Mouse (Mus musculus): Measurements from ENCODE around the gene Gfra1. TPM values are rescaled to one million over a fixed set of nuclear protein-coding genes. Genes with fewer than 3 reads are reported as not detected.

The Gfra1 gene
- polyA plus RNA-seq, 1 experiment = 0.09 TPM

GRCm38 (mm10) chr19:58442785-58443732 lies 12.7 kb downstream of the Gfra1 start:
- Histone ChIP-seq H3K4me3 (ENCODE audit: extremely low read depth, insufficient read depth, insufficient read length) (no peak overlapping the region), H3K27me3 (ENCODE audit: control insufficient read depth, insufficient read depth, low read length) (no peaks in the 10 kb centered on the region), H3K27ac (ENCODE audit: insufficient read depth, low read length) (no peak overlapping the region), H3K4me1 (ENCODE audit: control insufficient read depth, insufficient read depth, insufficient read length) (peaks cover 13% of the 10 kb centered on the region), H3K36me3 (ENCODE audit: control insufficient read depth, insufficient read depth, low read length) (no peaks in the 10 kb centered on the region)
- 56% methylated on average over 10 of the region's 10 CpGs for WGBS
- no peak for DNase-seq (ENCODE audit: low read depth in 1 of 2, low spot score in 2 of 2)
- TF ChIP-seq CTCF (IDR thresholded peaks at IDR 0.05; ENCODE audit: extremely low read depth, insufficient read depth, insufficient read length, insufficient replicate concordance) (no peak), POLR2A (IDR thresholded peaks at IDR 0.05; ENCODE audit: low read depth, low read length) (no peak)

GRCm38 (mm10) chr19:58441785-58442184 lies 13.9 kb downstream of the Gfra1 start:
- H3K36me3 ChIP-seq (ENCODE audit: control insufficient read depth, insufficient read depth, low read length) = no peaks in the 10 kb centered on the region
- 55% methylated on average over 7 of the region's 7 CpGs for WGBS
- TF ChIP-seq CTCF (IDR thresholded peaks at IDR 0.05; ENCODE audit: extremely low read depth, insufficient read depth, insufficient read length, insufficient replicate concordance) (no peak), POLR2A (IDR thresholded peaks at IDR 0.05; ENCODE audit: low read depth, low read length) (no peak)
- H3K27me3 ChIP-seq (ENCODE audit: control insufficient read depth, insufficient read depth, low read length) = no peaks in the 10 kb centered on the region
- H3K27ac ChIP-seq (ENCODE audit: insufficient read depth, low read length) = no peak overlapping the region
- no peak overlapping the region for H3K4me3 ChIP-seq (ENCODE audit: extremely low read depth, insufficient read depth, insufficient read length)
- no peak for DNase-seq (ENCODE audit: low read depth in 1 of 2, low spot score in 2 of 2)
- peaks cover 13% of the 10 kb centered on the region for H3K4me1 ChIP-seq (ENCODE audit: control insufficient read depth, insufficient read depth, insufficient read length)

GRCm38 (mm10) chr19:58441246-58441645 lies 14.5 kb downstream of the Gfra1 start:
- TF ChIP-seq CTCF (IDR thresholded peaks at IDR 0.05; ENCODE audit: extremely low read depth, insufficient read depth, insufficient read length, insufficient replicate concordance) (no peak), POLR2A (IDR thresholded peaks at IDR 0.05; ENCODE audit: low read depth, low read length) (no peak)
- no peaks in the 10 kb centered on the region for H3K36me3 ChIP-seq (ENCODE audit: control insufficient read depth, insufficient read depth, low read length)
- 88% methylated on average over 7 of the region's 7 CpGs for WGBS
- DNase-seq (ENCODE audit: low read depth in 1 of 2, low spot score in 2 of 2) = no peak
- H3K27me3 ChIP-seq (ENCODE audit: control insufficient read depth, insufficient read depth, low read length) = no peaks in the 10 kb centered on the region
- H3K4me3 ChIP-seq (ENCODE audit: extremely low read depth, insufficient read depth, insufficient read length) = no peak overlapping the region
- H3K27ac ChIP-seq (ENCODE audit: insufficient read depth, low read length) = no peak overlapping the region
- H3K4me1 ChIP-seq (ENCODE audit: control insufficient read depth, insufficient read depth, insufficient read length) = peaks cover 13% of the 10 kb centered on the region

GRCm38 (mm10) chr19:58438762-58439161 lies 16.9 kb downstream of the Gfra1 start:
- no peak for TF ChIP-seq CTCF (IDR thresholded peaks at IDR 0.05; ENCODE audit: extremely low read depth, insufficient read depth, insufficient read length, insufficient replicate concordance)
- no peak for TF ChIP-seq POLR2A (IDR thresholded peaks at IDR 0.05; ENCODE audit: low read depth, low read length)
- H3K4me1 ChIP-seq (ENCODE audit: control insufficient read depth, insufficient read depth, insufficient read length) = peaks cover 10% of the 10 kb centered on the region
- no peak for DNase-seq (ENCODE audit: low read depth in 1 of 2, low spot score in 2 of 2)
- H3K27me3 ChIP-seq (ENCODE audit: control insufficient read depth, insufficient read depth, low read length) = no peaks in the 10 kb centered on the region
- 85% methylated on average over 4 of the region's 4 CpGs for WGBS
- no peaks in the 10 kb centered on the region for H3K36me3 ChIP-seq (ENCODE audit: control insufficient read depth, insufficient read depth, low read length)
- no peak overlapping the region for H3K4me3 ChIP-seq (ENCODE audit: extremely low read depth, insufficient read depth, insufficient read length)
- H3K27ac ChIP-seq (ENCODE audit: insufficient read depth, low read length) = no peak overlapping the region

- H3K27me3 ChIP-seq (ENCODE audit: control insufficient read depth, insufficient read depth, low read length) = no peaks in the 10 kb centered on the region
- no peak overlapping the region for H3K4me3 ChIP-seq (ENCODE audit: extremely low read depth, insufficient read depth, insufficient read length)
- TF ChIP-seq POLR2A (IDR thresholded peaks at IDR 0.05; ENCODE audit: low read depth, low read length) (no peak), CTCF (IDR thresholded peaks at IDR 0.05; ENCODE audit: extremely low read depth, insufficient read depth, insufficient read length, insufficient replicate concordance) (no peak)
- H3K4me1 ChIP-seq (ENCODE audit: control insufficient read depth, insufficient read depth, insufficient read length) = peaks cover 8% of the 10 kb centered on the region
- WGBS = 90% methylated on average over 10 of the region's 10 CpGs
- DNase-seq (ENCODE audit: low read depth in 1 of 2, low spot score in 2 of 2) = no peak
- H3K27ac ChIP-seq (ENCODE audit: insufficient read depth, low read length) = no peak overlapping the region
- no peaks in the 10 kb centered on the region for H3K36me3 ChIP-seq (ENCODE audit: control insufficient read depth, insufficient read depth, low read length)
Measured at GRCm38 (mm10) chr19:58437441-58438071, 18.2 kb downstream of the Gfra1 start.

- H3K4me1 ChIP-seq (ENCODE audit: control insufficient read depth, insufficient read depth, insufficient read length) = peaks cover 8% of the 10 kb centered on the region
- H3K4me3 ChIP-seq (ENCODE audit: extremely low read depth, insufficient read depth, insufficient read length) = no peak overlapping the region
- no peak overlapping the region for H3K27ac ChIP-seq (ENCODE audit: insufficient read depth, low read length)
- H3K36me3 ChIP-seq (ENCODE audit: control insufficient read depth, insufficient read depth, low read length) = no peaks in the 10 kb centered on the region
- WGBS = 51% methylated on average over 3 of the region's 3 CpGs
- TF ChIP-seq CTCF (IDR thresholded peaks at IDR 0.05; ENCODE audit: extremely low read depth, insufficient read depth, insufficient read length, insufficient replicate concordance) = no peak
- TF ChIP-seq POLR2A (IDR thresholded peaks at IDR 0.05; ENCODE audit: low read depth, low read length) = no peak
- no peaks in the 10 kb centered on the region for H3K27me3 ChIP-seq (ENCODE audit: control insufficient read depth, insufficient read depth, low read length)
- DNase-seq (ENCODE audit: low read depth in 1 of 2, low spot score in 2 of 2) = no peak
Measured at GRCm38 (mm10) chr19:58436874-58437273, 18.8 kb downstream of the Gfra1 start.

All from spleen, adult 2 months (tissue).